Mouse (Mus musculus): Measurements from ENCODE around the gene Mknk2. TPM values are rescaled to one million over a fixed set of nuclear protein-coding genes. Genes with fewer than 3 reads are reported as not detected.
A peak's percentile ranks its signal among the peaks of the same experiment; 100 is the strongest.

The Mknk2 gene
- total and polyA plus RNA-seq, 3 experiments = 47.4 to 184 (median 87.1) TPM

DNA sequence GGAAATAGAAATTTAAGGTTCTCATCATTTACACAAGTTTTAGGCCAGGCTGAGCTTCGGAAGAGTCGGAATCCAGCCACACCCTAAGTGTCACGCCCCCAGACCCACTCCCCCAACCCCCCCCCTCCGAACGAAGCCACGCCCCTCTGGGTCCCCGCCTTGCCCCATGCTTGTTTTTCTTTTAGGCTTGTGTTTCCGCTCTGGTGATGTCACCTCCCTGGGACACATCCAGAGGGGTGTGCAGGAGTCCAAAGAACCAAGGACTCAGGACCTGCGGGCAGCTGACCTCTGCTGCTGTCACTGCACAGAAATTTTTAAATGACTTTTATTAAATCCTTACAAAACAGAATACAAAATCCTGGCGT, 12.9 kb downstream of the Mknk2 start:
- peak overlapping the region in 1 of 2 experiments; percentile 30; a peak in 1 of 4 replicates for H3K4me3 ChIP-seq (ENCODE audit: control insufficient read depth in 1 of 2, insufficient read depth in 1 of 2, low read depth in 2 of 2, low read length in 2 of 2)
- peak overlapping the region; percentile 61 for H3K9ac ChIP-seq (ENCODE audit: control insufficient read depth, low read depth, low read length, poor library complexity, severe bottlenecking)
- H3K27me3 ChIP-seq (ENCODE audit: control insufficient read depth in 1 of 2, insufficient read depth in 2 of 2, low read length in 2 of 2) = no peaks in the 10 kb centered on the region
- no peak for DNase-seq (ENCODE audit: low read depth, low spot score)
- peaks cover 2 to 14% of the 10 kb centered on the region in 2 experiments for H3K36me3 ChIP-seq (ENCODE audit: control insufficient read depth in 1 of 2, insufficient read depth in 2 of 2, low read length in 2 of 2)
- H3K79me2 ChIP-seq (ENCODE audit: control insufficient read depth, insufficient read depth, low read length, poor library complexity) = no peaks in the 10 kb centered on the region; the same call in 1 of the 2 replicates
- no peaks in the 10 kb centered on the region for H3K9me3 ChIP-seq (replicated peaks; ENCODE audit: insufficient read depth, low read length)
- TF ChIP-seq USF2 (IDR thresholded peaks at IDR 0.05; ENCODE audit: borderline replicate concordance in 1 of 2, insufficient read depth in 1 of 2, low read depth in 1 of 2, low read length in 2 of 2) (no peak), MYB (IDR thresholded peaks at IDR 0.05; ENCODE audit: low read depth, low read length) (no peak), CHD1 (IDR thresholded peaks at IDR 0.05; ENCODE audit: low read depth, low read length) (no peak), SMC3 (IDR thresholded peaks at IDR 0.05; ENCODE audit: low read depth, low read length) (no peak), NELFE (IDR thresholded peaks at IDR 0.05; ENCODE audit: low read depth, low read length) (no peak), KAT2A (conservative IDR thresholded peaks at IDR 0.05; ENCODE audit: low read depth, low read length) (no peak), ZNF384 (IDR thresholded peaks at IDR 0.05; ENCODE audit: low read depth, low read length) (no peak), MAFK (IDR thresholded peaks at IDR 0.05; ENCODE audit: borderline replicate concordance, low read depth, low read length) (no peak), CTCF (IDR thresholded peaks at IDR 0.05 in 2 of 3, conservative IDR thresholded peaks at IDR 0.05 in 1 of 3; ENCODE audit: control insufficient read depth in 1 of 3, insufficient read depth in 1 of 3, low read depth in 2 of 3, low read length in 3 of 3, poor library complexity in 1 of 3, severe bottlenecking in 1 of 3) (no peak), TAL1 (IDR thresholded peaks at IDR 0.05; ENCODE audit: low read length) (no peak), HCFC1 (IDR thresholded peaks at IDR 0.05; ENCODE audit: low read depth, low read length) (no peak), POLR2AphosphoS2 (IDR thresholded peaks at IDR 0.05; ENCODE audit: low read length) (no peak), GABPA (IDR thresholded peaks at IDR 0.05; ENCODE audit: low read depth, low read length) (no peak), ZKSCAN1 (IDR thresholded peaks at IDR 0.05; ENCODE audit: low read depth, low read length) (no peak)
- H3K4me1 ChIP-seq (ENCODE audit: control insufficient read depth in 1 of 2, insufficient read depth in 2 of 2, low read length in 2 of 2) = peaks cover 5 to 24% of the 10 kb centered on the region in 2 experiments
- peak overlapping the region; percentile 50; the same call in 1 of the 2 replicates for H3K27ac ChIP-seq (ENCODE audit: control insufficient read depth, low read depth, low read length)

- peak; percentile 64 for DNase-seq (ENCODE audit: low read depth, low spot score)
- H3K79me2 ChIP-seq (ENCODE audit: control insufficient read depth, insufficient read depth, low read length, poor library complexity) = no peaks in the 10 kb centered on the region; the same call in 1 of the 2 replicates
- peak overlapping the region; percentile 61 for H3K9ac ChIP-seq (ENCODE audit: control insufficient read depth, low read depth, low read length, poor library complexity, severe bottlenecking)
- H3K9me3 ChIP-seq (replicated peaks; ENCODE audit: insufficient read depth, low read length) = no peaks in the 10 kb centered on the region
- TF ChIP-seq TAL1 (IDR thresholded peaks at IDR 0.05; ENCODE audit: low read length) = no peak
- peak; percentile 57; the same call in 1 of the 2 replicates for TF ChIP-seq MXI1 (IDR thresholded peaks at IDR 0.05; ENCODE audit: low read depth, low read length)
- no peak for TF ChIP-seq POLR2A (IDR thresholded peaks at IDR 0.05; ENCODE audit: control insufficient read depth in 1 of 2, insufficient read depth in 1 of 2, low read depth in 1 of 2, low read length in 2 of 2, poor library complexity in 1 of 2)
- no peak for TF ChIP-seq E2F4 (IDR thresholded peaks at IDR 0.05; ENCODE audit: borderline replicate concordance, low read depth, low read length)
- no peak for TF ChIP-seq TCF12 (IDR thresholded peaks at IDR 0.05; ENCODE audit: low read depth, low read length)
- no peak for TF ChIP-seq MAFK (IDR thresholded peaks at IDR 0.05; ENCODE audit: borderline replicate concordance, low read depth, low read length)
- peak; percentile 95 for TF ChIP-seq ZNF384 (IDR thresholded peaks at IDR 0.05; ENCODE audit: low read depth, low read length)
- no peak for TF ChIP-seq RAD21 (IDR thresholded peaks at IDR 0.05; ENCODE audit: low read depth, low read length)
- no peak for TF ChIP-seq MAZ (IDR thresholded peaks at IDR 0.05; ENCODE audit: low read depth, low read length)
- 0 out of 2 replicates have a peak, but pooled peaks have one; percentile 10 for TF ChIP-seq ETS1 (IDR thresholded peaks at IDR 0.05; ENCODE audit: low read depth, low read length)
- no peaks in the 10 kb centered on the region for H3K27me3 ChIP-seq (ENCODE audit: control insufficient read depth in 1 of 2, insufficient read depth in 2 of 2, low read length in 2 of 2)
- H3K36me3 ChIP-seq (ENCODE audit: control insufficient read depth in 1 of 2, insufficient read depth in 2 of 2, low read length in 2 of 2) = peaks cover 0 to 14% of the 10 kb centered on the region in 2 experiments
- H3K4me3 ChIP-seq (ENCODE audit: control insufficient read depth in 1 of 2, insufficient read depth in 1 of 2, low read depth in 2 of 2, low read length in 2 of 2) = peak overlapping the region; percentile 6 to 30
- H3K4me1 ChIP-seq (ENCODE audit: control insufficient read depth in 1 of 2, insufficient read depth in 2 of 2, low read length in 2 of 2) = peaks cover 5 to 24% of the 10 kb centered on the region in 2 experiments
- H3K27ac ChIP-seq (ENCODE audit: control insufficient read depth, low read depth, low read length) = peak overlapping the region; percentile 50
Observed at GRCm38 (mm10) chr10:80664197-80665015, 13.5 kb downstream of the Mknk2 start.

Data from MEL (cell line).